Mouse (Mus musculus): Measurements from ENCODE around the gene Meig1.

DNA sequence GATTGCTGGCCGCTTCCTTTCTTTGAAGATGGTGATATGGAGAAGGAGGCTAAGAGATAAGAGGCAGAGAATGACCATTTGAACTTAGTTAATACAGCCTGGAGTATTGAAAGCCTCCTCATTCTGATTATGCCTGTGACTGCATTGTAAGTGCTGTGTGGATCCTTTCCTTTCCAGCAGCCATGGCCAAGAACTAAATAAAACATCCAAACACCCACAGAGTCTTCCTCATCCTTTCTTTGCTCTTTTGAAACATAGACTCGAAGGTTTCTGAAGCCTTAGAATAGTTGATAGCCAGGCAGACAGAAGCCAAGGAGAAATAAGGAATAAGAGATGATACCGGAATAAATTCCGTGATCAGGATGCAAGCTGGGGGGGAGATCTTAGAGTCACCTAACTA, 16.5 kb downstream of the Meig1 start:
- no peak for TF ChIP-seq CTCF (IDR thresholded peaks at IDR 0.05; ENCODE audit: borderline replicate concordance, extremely low read depth, insufficient read depth, insufficient read length)
- no peak for TF ChIP-seq POLR2A (IDR thresholded peaks at IDR 0.05; ENCODE audit: borderline replicate concordance, extremely low read depth, insufficient read depth, insufficient read length, poor library complexity, severe bottlenecking)
